Mouse (Mus musculus): ENCODE data around the gene Zfp322a. TPM values are rescaled to one million over a fixed set of nuclear protein-coding genes. Genes with fewer than 3 reads are reported as not detected.
"Not testable (repeated sequence)": the region's sequence is repeated elsewhere in the genome, so short reads cannot be mapped to it uniquely, and the experiment has no call there.

Zfp322a gene
- total RNA-seq, 2 experiments from 2014 or later = 8.8 to 10.3 TPM

DNA sequence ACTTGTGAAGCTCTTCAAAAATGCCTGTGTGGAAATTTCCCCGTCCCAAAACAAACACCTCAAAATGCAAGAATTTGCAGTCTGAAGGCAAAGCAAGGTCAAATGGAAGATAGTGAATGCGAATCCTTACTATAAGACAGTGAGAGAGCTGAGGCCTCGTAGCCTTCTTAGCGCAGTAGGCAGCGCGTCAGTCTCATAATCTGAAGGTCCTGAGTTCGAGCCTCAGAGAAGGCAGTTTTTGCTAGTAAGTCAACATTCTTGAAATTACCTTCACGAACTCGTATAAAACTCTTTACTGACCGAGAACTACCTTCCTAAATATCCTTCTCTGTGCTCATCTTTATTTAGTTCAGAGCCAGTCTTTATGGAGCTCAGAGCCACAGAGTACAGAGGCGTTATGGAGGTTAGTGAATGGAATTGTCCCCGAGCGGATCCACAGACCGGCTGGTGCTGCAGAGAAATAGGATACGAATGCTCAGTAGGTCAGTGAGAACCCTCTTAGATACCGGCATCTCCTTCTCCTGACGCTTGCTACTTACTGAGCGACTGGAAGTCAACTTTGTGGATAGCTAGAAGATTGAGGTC, 51.6 kb downstream of the Zfp322a start:
- no peak for DNase-seq

DNA sequence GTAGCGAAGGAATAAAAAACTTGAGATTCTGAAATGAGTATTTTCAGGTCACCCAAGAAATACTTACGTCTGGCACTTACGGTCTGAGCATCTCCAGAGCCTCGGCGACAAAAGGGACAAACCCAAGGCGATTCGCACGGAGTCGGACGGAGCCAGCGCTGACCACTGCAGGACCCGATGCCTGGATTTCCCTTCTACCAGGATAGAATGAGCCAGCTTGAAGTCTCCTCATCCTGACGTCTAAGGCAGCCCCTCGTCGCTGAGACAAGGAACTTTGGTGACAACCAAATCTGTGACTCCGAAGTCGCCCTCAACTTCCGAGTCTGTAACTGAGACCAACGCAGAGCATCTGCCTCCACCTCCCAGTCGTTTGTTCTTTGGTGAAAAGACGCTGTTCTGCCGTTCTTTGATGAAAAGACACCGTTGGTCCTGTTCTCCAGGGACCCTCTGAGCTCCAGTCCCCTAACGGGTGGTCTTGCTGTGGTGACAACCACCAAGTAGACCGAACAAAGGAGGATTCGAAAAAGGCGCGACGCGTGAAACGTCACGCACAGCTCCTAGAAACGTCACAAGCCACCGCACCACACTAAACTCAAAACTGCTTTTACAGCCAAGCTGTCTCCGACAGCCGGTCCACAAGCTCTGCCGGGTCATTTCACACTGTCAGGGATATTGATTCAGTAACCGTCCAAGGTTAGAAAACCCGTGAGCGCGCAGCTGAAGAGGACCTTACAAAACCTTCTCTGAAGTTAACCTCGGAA, 55.9 kb downstream of the Zfp322a start:
- no peak for DNase-seq

DNA sequence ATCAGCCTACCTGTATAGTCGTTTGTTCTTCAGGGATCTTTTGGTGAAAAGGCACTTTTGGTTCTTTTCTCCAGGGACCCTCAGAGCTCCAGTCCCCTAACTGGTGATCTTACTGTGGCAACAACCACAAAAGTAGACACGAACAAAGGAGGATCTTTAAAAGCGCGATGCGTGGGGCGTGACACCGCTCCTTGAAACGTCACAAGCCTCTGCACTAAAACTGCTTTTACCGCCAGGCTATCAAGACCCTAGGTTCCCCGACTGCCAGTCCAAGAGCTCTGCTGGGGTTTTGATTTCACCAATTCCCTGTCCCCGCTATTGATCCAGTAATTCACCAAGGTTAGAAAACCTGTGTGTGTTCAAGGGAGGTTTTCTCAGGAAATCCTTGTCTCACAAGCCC, 59.0 kb downstream of the Zfp322a start:
- no peak for DNase-seq

DNA sequence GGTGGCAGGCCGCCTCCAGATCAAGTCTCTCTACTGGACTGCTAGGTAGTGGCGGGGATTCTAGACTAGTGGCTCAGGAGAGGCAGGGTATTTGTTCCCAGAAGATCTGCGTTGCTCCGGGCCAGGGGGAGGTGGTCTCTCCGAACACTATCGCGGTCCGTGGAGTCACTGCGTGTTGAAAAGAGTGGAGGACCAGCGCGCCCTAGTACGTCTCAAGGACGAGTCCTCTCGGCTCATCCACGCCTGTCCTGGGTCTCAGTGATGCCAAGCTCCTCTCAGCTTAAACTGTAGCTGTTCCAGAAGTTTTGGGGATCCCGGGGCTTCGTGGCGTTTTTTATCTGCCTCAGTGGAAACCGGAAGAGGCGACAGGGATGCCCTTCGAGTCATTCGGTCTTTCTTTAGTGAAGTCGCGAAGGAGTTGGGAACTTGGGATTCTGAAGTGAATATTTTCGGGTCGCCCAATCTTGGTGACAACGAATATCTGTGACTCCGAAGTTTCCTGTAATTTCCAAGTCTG, 59.5 kb downstream of the Zfp322a start:
- DNase-seq = no peak

DNA sequence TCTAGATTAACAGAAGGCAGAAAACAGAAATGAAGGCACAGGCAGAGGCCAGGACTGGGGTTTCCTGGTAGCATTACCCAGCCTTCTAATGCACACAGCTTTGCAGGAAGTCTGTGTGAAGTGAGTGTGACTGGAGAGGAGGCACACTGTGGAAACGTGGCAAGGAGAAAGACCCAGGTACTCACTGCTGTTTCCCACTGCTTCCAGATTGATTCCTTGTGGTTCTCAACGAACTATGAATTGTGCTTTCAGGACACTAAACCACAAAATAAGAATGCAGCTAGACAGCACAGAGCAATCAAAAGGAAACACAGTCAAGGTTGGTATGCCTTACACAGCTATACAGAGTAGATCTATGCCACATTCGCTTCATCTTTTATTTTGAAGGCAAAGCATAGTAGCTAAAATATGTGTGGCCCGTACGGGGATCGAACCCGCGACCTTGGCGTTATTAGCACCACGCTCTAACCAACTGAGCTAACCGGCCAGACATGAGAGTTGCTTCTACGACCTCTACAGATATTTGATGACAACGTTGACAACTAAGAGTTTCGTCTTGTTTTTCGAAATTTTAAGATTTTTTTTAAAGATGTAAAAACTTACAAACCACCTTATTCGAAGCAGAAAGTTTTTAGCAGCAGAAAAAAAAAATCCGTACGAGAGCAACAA, 60.2 kb downstream of the Zfp322a start:
- not testable (repeated sequence) for DNase-seq

DNA sequence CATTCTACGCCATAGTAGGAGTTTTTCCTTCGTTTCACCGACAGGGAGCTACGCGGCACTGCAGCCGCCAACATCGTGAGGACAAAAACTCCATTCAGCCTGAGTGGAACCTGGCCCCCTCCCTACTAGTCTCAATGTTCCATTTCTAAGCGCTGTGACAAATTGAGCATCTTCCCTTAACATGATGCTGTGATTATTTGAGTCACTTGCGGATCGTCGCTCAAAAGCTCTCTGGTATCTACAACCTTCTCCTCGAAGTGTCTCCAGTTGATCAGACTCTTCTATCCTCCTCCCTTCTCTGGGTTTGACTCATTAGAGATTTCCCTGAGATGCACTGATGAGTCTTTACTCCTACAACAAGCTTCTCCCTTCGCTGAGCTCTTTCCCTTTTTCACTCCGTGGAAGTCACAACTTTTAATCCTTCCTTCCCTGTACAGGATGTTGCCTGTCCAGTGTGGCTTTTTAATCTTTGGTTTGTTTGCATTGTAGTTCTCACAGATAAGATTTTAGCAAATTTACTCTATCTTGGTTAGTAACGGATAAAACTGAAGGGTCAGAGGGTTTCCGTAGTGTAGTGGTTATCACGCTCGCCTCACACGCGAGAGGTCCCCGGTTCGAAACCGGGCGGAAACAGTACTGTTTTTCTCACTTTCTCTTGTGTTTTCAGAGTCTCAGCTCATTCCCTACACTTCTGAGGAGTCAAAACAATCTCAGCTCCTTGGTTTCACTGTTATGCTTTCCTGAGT, 61.8 kb downstream of the Zfp322a start:
- no peak for DNase-seq

DNA sequence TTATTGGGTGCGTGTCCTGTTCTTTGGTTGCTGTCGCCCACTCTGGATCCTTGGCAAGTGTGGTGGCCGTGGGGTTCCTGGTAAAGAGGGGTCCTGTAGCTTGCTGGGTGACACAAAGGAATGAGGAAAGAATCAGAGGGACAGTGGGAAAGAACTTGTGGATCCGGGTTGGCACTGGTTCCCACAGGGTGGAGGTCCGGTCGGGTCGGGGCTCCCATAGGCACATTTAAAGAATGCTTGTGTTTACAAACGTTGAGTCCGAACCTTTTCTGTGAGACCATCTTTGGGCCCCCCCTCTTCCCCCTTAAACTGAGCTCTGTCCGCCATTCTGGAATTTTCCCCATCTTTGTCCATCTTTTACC, 62.3 kb downstream of the Zfp322a start:
- no peak for DNase-seq

Other genes starting within 250 kb of the Zfp322a start
- not detected for gene Vmn1r218, start 236.1 kb downstream of the Zfp322a start, total RNA-seq (2021)
- gene Vmn1r219, start 209.9 kb downstream of the Zfp322a start, total RNA-seq (2021) = not detected
- not detected for gene Vmn1r220, start 181.2 kb downstream of the Zfp322a start, total RNA-seq (2021)
- not detected for gene Vmn1r221, start 155.1 kb downstream of the Zfp322a start, total RNA-seq (2021)
- not detected for gene Vmn1r222, start 133.3 kb downstream of the Zfp322a start, total RNA-seq (2021)
- not detected for gene Vmn1r223, start 122.1 kb downstream of the Zfp322a start, total RNA-seq (2021)
- gene Abt1, start 54.7 kb upstream of the Zfp322a start, total RNA-seq (2021) = 1 to 10 TPM; 2.9 to 3.7 TPM
- not detected for gene Btn1a1, start 96.7 kb upstream of the Zfp322a start, total RNA-seq (2021)
- not detected for gene Btn2a2, start 119.6 kb upstream of the Zfp322a start, total RNA-seq (2021)
- gene Hist1h4h, start 161.8 kb upstream of the Zfp322a start, total RNA-seq (2021) = 100 to 1,000 TPM; 156 to 160 TPM
- gene Hist1h2af, start 164.7 kb upstream of the Zfp322a start, total RNA-seq (2021) = 10 to 100 TPM in 1 of 2 experiments, 1 to 10 TPM in 1; 9.5 to 14.9 TPM
- gene Hist1h3g, start 166.2 kb upstream of the Zfp322a start, total RNA-seq (2021) = 1 to 10 TPM; 2.0 to 3.9 TPM
- gene Hist1h2bh, start 174.2 kb upstream of the Zfp322a start, total RNA-seq (2021) = 1 to 10 TPM in 1 of 2 experiments, under 1 TPM in 1; 0.90 to 1.7 TPM
- 1 to 10 TPM; 5.0 to 6.6 TPM for gene Hist1h3f, start 174.8 kb upstream of the Zfp322a start, total RNA-seq (2021)
- gene Hist1h4f, start 182.4 kb upstream of the Zfp322a start, total RNA-seq (2021) = 10 to 100 TPM; 15.2 to 26.3 TPM
- 1 to 10 TPM; 1.2 to 2.3 TPM for gene Hist1h1d, start 184.1 kb upstream of the Zfp322a start, total RNA-seq (2021)
- gene Hist1h3e, start 193.2 kb upstream of the Zfp322a start, total RNA-seq (2021) = 10 to 100 TPM; 11.7 to 13.0 TPM
- 1 to 10 TPM in 1 of 2 experiments, under 1 TPM in 1; 0.54 to 2.5 TPM for gene Hist1h2ae, start 202.0 kb upstream of the Zfp322a start, total RNA-seq (2021)
- 10 to 100 TPM; 24.4 to 24.5 TPM for gene Hist1h2bg, start 202.2 kb upstream of the Zfp322a start, total RNA-seq (2021)
- gene Hist1h2bf, start 205.0 kb upstream of the Zfp322a start, total RNA-seq (2021) = 10 to 100 TPM; 10.4 TPM
- 1 to 10 TPM; 1.5 to 5.5 TPM for gene Hist1h2ad, start 205.2 kb upstream of the Zfp322a start, total RNA-seq (2021)
- 1 to 10 TPM; 3.4 to 3.8 TPM for gene Hist1h3d, start 206.6 kb upstream of the Zfp322a start, total RNA-seq (2021)
- 10 to 100 TPM; 35.7 to 38.0 TPM for gene Hist1h4d, start 212.4 kb upstream of the Zfp322a start, total RNA-seq (2021)

All from gastrocnemius, postnatal 25 days (tissue).